Mouse (Mus musculus) liver, embryonic 14.5 days (tissue): ENCODE results near the gene Dop1a. TPM values are rescaled to one million over a fixed set of nuclear protein-coding genes. Genes with fewer than 3 reads are reported as not detected.

Source experiments
- ATAC-seq: fragments of 200-750 bp; cut with Nextera tagmentation; 2 replicates; pipeline ENCODE4 v1.8.0; 2017; ENCODE audit warnings: moderate number of reproducible peaks, mild to moderate bottlenecking, moderate library complexity; ENCODE audit not compliant: insufficient read depth
- DNase-seq, 3 experiments: peaks; one replicate each; pipeline ENCODE4 v3.0.0-alpha.2; 2012 to 2013; ENCODE audit warnings: low read depth in 3 of 3, low spot score in 3 of 3
- H3K27ac ChIP-seq: fragments of 300-500 bp; sonication (generic); 2 replicates; pipeline ENCODE4 v1.5.1; 2014; ENCODE audit warnings: moderate library complexity, mild to moderate bottlenecking, control low read depth, inconsistent platforms
- H3K27me3 ChIP-seq: fragments of 300-500 bp; sonication (generic); 2 replicates; pipeline ENCODE4 v1.6.1; 2014; ENCODE audit warnings: mild to moderate bottlenecking, low read length, moderate library complexity; ENCODE audit not compliant: control insufficient read depth, insufficient read depth
- H3K36me3 ChIP-seq: fragments of 300-500 bp; sonication (generic); replicated peaks from 2 replicates; pipeline ENCODE4 v1.6.1; 2014; ENCODE audit warnings: low read depth; ENCODE audit not compliant: control insufficient read depth, insufficient read depth
- H3K4me1 ChIP-seq, 2 experiments: fragments of 200-500 bp in 1 of 2; fragments of 300-500 bp in 1 of 2; sonication (generic) in 1 of 2; replicated peaks; 2 replicates each; pipeline ENCODE4 v1.6.1; 2012 to 2014; ENCODE audit warnings: antibody characterized with exemption in 1 of 2, inconsistent platforms in 1 of 2, low read length in 1 of 2; ENCODE audit not compliant: control insufficient read depth in 2 of 2, insufficient read depth in 2 of 2
- H3K4me2 ChIP-seq: fragments of 300-500 bp; sonication (generic); 2 replicates; pipeline ENCODE4 v1.6.1; 2014; ENCODE audit warnings: low read depth, mild to moderate bottlenecking, control low read depth, moderate library complexity
- H3K4me3 ChIP-seq, 2 experiments: fragments of 200-500 bp in 1 of 2; fragments of 300-500 bp in 1 of 2; sonication (generic) in 1 of 2; 2 replicates each; pipeline ENCODE4 v1.5.1; 2012 to 2014; ENCODE audit warnings: low read depth in 2 of 2, low read length in 2 of 2, mild to moderate bottlenecking in 2 of 2, control low read depth in 1 of 2, inconsistent platforms in 1 of 2, moderate library complexity in 1 of 2; ENCODE audit not compliant: insufficient read depth in 1 of 2
- H3K9ac ChIP-seq: fragments of 300-500 bp; sonication (generic); replicated peaks from 2 replicates; pipeline ENCODE4 v1.6.1; 2014; ENCODE audit warnings: mild to moderate bottlenecking, control low read depth, moderate library complexity
- H3K9me3 ChIP-seq: fragments of 300-500 bp; sonication (generic); 2 replicates; pipeline ENCODE4 v1.6.1; 2016; ENCODE audit warnings: low read length, mixed read lengths; ENCODE audit not compliant: control insufficient read depth
- CTCF ChIP-seq: IDR thresholded peaks from 2 replicates; pipeline ENCODE4 v1.5.1; 2016; ENCODE audit warnings: antibody characterized with exemption, low read depth, control low read depth
- EP300 ChIP-seq: IDR thresholded peaks from 2 replicates; pipeline ENCODE4 v1.6.1; 2016; ENCODE audit warnings: antibody characterized with exemption, low read depth
- whole genome bisulfite sequencing: fragments of 180-500 bp; shearing (Covaris S2); extraction: QIAGEN DNeasy Blood & Tissue Kit; methylation state at CpG from one replicate; pipeline ENCODE4 v1.1.7; 2014; ENCODE audit not compliant: insufficient replicate concordance; 5-methylcytosine and 5-hydroxymethylcytosine counted together
- polyA plus RNA-seq, 2 experiments: library from polyadenylated mRNA; depleted of rRNA in 1 of 2; stranded (reverse) in 1 of 2; unstranded in 1 of 2; fragments of >200 nt; fragmentation: Nextera tagmentation in 1 of 2; extraction: Ambion mirVana in 1 of 2; gene quantifications; 2 replicates each; pipeline versions ENCODE4 v1.2.1 to v1.2.3; 2012 to 2014

The Dop1a gene
- polyA plus RNA-seq (2012; rRNA removed) (3.9 and 4.6 TPM in 2 replicates), polyA plus RNA-seq (2014; fragmentation: Nextera tagmentation; extraction: Ambion mirVana) (3.1 and 5.4 TPM in 2 replicates)

DNA sequence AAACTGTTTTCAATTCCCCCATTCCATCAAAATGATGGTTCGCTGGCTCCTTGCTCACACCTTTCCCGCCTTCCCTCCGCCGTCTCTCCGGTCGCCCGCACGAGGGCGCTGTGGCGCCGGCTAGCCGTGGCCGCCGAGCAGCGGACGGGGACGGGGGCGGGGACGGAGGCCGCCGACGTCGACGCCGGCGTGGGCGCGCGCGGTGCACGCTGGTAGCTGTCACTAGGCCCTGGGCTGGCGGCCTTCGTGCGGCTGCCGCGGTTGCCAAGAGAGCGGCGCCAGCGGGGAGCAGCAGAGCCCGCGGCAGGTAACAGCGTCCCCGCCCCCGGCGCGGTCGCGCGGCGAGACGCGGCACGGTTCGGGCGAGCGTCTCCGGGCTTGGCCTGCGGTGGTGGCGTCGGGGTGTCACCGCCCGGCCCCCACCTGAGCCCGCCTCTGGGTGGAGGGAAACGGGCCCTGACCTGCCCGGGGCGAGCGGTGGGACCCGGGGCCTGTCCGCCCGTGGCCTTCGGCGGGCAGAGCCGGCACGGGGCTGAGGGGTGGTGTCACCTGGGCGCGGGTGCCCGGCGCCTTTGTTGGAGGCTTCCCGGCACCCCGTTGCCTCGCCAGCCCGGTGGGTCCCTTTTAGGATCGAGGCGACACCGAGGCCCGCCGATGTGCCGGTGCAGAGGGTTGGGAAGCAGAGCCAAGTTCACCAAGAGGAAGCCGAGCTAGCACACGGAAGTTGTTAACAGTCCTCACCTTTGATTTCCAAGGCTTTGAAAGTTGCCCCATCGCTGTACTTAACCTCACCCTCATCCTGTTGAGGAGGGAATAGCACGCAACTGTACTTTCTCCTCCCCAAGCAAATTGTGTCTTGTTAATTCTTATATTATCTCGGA, at the start of gene Dop1a:
TSS of gene Dop1a (plus strand) at position 165 of the 881 bp plus-strand sequence.
- peak; percentile 88 for TF ChIP-seq CTCF
- TF ChIP-seq EP300 = no peak
- Histone ChIP-seq H3K9me3 (no peaks in the 10 kb centered on the region), H3K27me3 (no peaks in the 10 kb centered on the region), H3K27ac (peak within 1 kb of the TSS; percentile 61), H3K4me1 (peaks cover 6 to 10% of the 10 kb centered on the region in 2 experiments; a peak in 3 of 4 replicates), H3K36me3 (no peaks in the 10 kb centered on the region), H3K4me2 (peak within 1 kb of the TSS; percentile 80), H3K4me3 (peak within 1 kb of the TSS; percentile 74 to 78), H3K9ac (peak within 1 kb of the TSS; percentile 86)
- DNase-seq (peak; percentile 78 to 80 (median 79)), ATAC-seq (peak; percentile 90)
- WGBS = under 1% methylated on average over 92 of the region's 93 CpGs

DNA sequence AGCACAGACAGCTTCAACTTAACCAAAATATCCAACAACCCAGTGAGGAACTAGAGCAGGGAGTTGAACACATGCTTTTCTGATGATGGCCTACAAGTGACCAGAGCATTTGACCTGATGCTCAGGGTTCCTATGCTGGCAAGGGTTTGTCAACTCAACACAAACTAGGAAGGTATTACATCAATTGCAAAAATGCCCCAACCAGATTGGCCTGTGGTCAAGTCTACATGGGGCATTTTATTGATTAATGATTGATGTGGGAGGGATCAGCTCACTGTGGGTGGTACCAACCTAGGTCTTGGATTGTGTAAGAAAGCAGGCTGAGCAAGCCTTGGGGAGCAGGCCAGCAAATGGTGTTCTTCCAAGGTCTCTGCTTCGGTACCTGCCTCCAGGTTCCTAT, 49.0 kb upstream of the Dop1a start:
- no peak for ATAC-seq
- no peak for TF ChIP-seq EP300
- no peak for TF ChIP-seq CTCF

DNA sequence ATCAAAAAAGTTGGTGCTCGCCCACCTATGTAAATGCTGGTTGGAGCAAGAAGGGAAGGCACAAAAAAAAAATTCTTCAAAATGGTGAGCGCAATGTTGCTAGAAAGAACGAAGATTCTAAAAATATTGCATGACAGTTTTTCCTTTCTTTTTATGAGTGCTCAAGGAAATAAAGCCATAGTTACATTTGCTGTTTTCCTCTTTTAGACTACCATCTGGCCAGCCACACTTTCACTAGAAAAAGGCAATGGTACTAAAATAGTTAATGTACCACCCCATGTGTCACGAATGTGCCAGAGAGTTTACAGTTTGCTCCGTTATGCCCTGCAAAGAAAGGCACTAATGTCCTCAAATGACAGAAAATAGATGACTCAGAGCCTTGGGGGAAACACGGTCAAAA, 47.6 kb upstream of the Dop1a start:
- H3K9me3 ChIP-seq = no peaks in the 10 kb centered on the region
- H3K27ac ChIP-seq = no peak overlapping the region
- H3K9ac ChIP-seq = no peak overlapping the region
- no peak for ATAC-seq
- H3K4me1 ChIP-seq = no peaks in the 10 kb centered on the region
- no peaks in the 10 kb centered on the region for H3K27me3 ChIP-seq
- TF ChIP-seq EP300 = no peak
- no peak for TF ChIP-seq CTCF
- 70% methylated on average over 6 of the region's 6 CpGs for WGBS
- no peak overlapping the region for H3K4me3 ChIP-seq
- no peak overlapping the region for H3K4me2 ChIP-seq
- no peak for DNase-seq
- no peaks in the 10 kb centered on the region for H3K36me3 ChIP-seq

More for the DNA sequence above, 49.0 kb upstream of the Dop1a start:
- Histone ChIP-seq H3K36me3 (no peaks in the 10 kb centered on the region), H3K27ac (no peak overlapping the region), H3K27me3 (no peaks in the 10 kb centered on the region), H3K4me3 (no peak overlapping the region), H3K4me1 (no peaks in the 10 kb centered on the region), H3K4me2 (no peak overlapping the region), H3K9ac (no peak overlapping the region), H3K9me3 (no peaks in the 10 kb centered on the region)
- no peak for DNase-seq
- WGBS = 61% methylated on average over 1 of the region's 1 CpGs

DNA sequence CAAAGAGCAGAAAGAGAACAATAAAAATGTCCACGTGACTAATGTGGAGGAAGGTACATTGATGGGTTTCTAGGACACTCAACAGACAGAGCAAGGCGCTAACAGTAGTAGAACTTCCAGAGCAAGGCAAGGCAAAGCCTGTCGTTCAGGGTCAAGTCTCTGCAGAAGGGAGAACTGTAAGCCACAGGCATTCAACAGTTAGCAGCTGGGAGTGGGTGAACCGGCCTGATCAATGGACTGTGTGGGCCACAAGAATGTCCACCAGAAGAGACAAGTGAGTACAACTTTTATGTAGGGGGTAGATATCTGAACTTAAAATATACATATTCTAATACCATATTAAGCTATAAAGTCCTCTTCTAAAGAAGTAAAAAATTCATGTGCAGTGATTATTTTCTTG, 43.6 kb upstream of the Dop1a start:
- TF ChIP-seq CTCF = no peak
- Histone ChIP-seq H3K4me1 (no peaks in the 10 kb centered on the region), H3K9me3 (no peaks in the 10 kb centered on the region), H3K27ac (no peak overlapping the region), H3K27me3 (no peaks in the 10 kb centered on the region), H3K4me3 (no peak overlapping the region), H3K4me2 (no peak overlapping the region), H3K36me3 (no peaks in the 10 kb centered on the region), H3K9ac (no peak overlapping the region)
- WGBS = 68% methylated on average over 4 of the region's 4 CpGs
- no peak for ATAC-seq
- no peak for DNase-seq

DNA sequence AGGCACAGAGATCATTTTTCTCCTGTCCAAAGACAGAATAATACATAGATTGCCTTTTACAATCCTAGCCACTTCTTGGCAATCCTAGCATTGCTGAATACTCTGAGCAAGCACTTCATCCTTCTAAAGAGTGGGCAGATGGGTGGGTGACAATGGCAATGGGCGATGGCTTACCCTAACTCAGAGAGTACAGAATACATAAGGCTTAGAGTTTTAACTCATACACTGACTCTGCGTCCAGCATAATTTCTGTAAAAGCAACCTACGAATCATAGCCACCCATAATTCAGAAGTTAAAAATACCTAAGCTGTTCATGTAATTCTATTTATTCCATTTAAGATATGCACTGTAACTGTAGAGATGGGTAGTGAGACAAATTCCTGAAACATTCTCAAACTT, 31.4 kb upstream of the Dop1a start:
- TF ChIP-seq EP300 (no peak), CTCF (no peak)
- H3K4me1 ChIP-seq = no peaks in the 10 kb centered on the region
- no peak overlapping the region for H3K4me2 ChIP-seq
- H3K9ac ChIP-seq = no peak overlapping the region
- no peaks in the 10 kb centered on the region for H3K9me3 ChIP-seq
- H3K27me3 ChIP-seq = no peaks in the 10 kb centered on the region
- no peak overlapping the region for H3K4me3 ChIP-seq
- DNase-seq (no peak), ATAC-seq (no peak)
- WGBS = 73% methylated on average over 3 of the region's 3 CpGs
- no peaks in the 10 kb centered on the region for H3K36me3 ChIP-seq
- H3K27ac ChIP-seq = no peak overlapping the region
